Mouse (Mus musculus) heart, adult 2 months (tissue): ENCODE measurements around the gene E2f7. TPM values are rescaled to one million over a fixed set of nuclear protein-coding genes. Genes with fewer than 3 reads are reported as not detected.

Source experiments
- DNase-seq, 2 experiments: peaks; one replicate each; pipeline ENCODE4 v3.0.0; 2021
- H3K27ac ChIP-seq: fragments of 200-600 bp; 2 replicates; pipeline ENCODE4 v1.8.1; 2022
- H3K27me3 ChIP-seq: fragments of 200-500 bp; 2 replicates; pipeline ENCODE4 v1.6.1; 2012; ENCODE audit warnings: mild to moderate bottlenecking, low read length, inconsistent platforms, mixed read lengths; ENCODE audit not compliant: control insufficient read depth, insufficient read depth
- H3K36me3 ChIP-seq: fragments of 200-500 bp; 2 replicates; pipeline ENCODE4 v1.6.1; 2012; ENCODE audit warnings: low read length, inconsistent platforms; ENCODE audit not compliant: control insufficient read depth, insufficient read depth
- H3K4me1 ChIP-seq: fragments of 200-500 bp; 2 replicates; pipeline ENCODE4 v1.6.1; 2011; ENCODE audit warnings: low read length; ENCODE audit not compliant: control insufficient read depth, insufficient read depth
- H3K4me3 ChIP-seq: fragments of 200-600 bp; 2 replicates; pipeline ENCODE4 v1.8.1; 2022
- H3K79me2 ChIP-seq: fragments of 200-500 bp; replicated peaks from 2 replicates; pipeline ENCODE4 v1.6.1; 2012; ENCODE audit warnings: mild to moderate bottlenecking, inconsistent platforms, low read length, moderate library complexity, mixed read lengths; ENCODE audit not compliant: control insufficient read depth, insufficient read depth
- H3K9ac ChIP-seq: fragments of 200-500 bp; 2 replicates; pipeline ENCODE4 v1.6.1; 2012; ENCODE audit warnings: low read depth, mild to moderate bottlenecking, control low read depth, inconsistent platforms, low read length, mixed read lengths
- CTCF ChIP-seq: fragments of 200-600 bp; IDR thresholded peaks from 2 replicates; pipeline ENCODE4 v1.8.1; 2022; ENCODE audit warnings: antibody characterized with exemption, mild to moderate bottlenecking, moderate library complexity
- EP300 ChIP-seq: fragments of 200-500 bp; IDR thresholded peaks from 2 replicates; pipeline ENCODE4 v1.6.1; 2011; ENCODE audit warnings: low read depth, low read length, control low read depth; ENCODE audit not compliant: insufficient read depth
- POLR2A ChIP-seq: fragments of 200-500 bp; IDR thresholded peaks from 2 replicates; pipeline ENCODE4 v1.6.1; 2011; ENCODE audit warnings: mild to moderate bottlenecking, low read depth, low read length, control low read depth; ENCODE audit not compliant: insufficient read depth
- WGBS: fragments of 180-500 bp; shearing (Covaris S2); methylation state at CpG from one replicate; pipeline ENCODE4 v1.1.7; 2018; 5-methylcytosine and 5-hydroxymethylcytosine counted together
- intact Hi-C: fragments of 180-260 bp; cut with DNase I; formaldehyde crosslinking; loops from one replicate; pipeline ENCODE4 v1.15.1; 2025
- polyA plus RNA-seq: library from polyadenylated mRNA; depleted of rRNA; stranded (reverse); fragments of >200 nt; gene quantifications from 2 replicates; pipeline ENCODE4 v1.2.3, GENCODE M21; 2012
- total RNA-seq, 2 experiments: library from RNA; stranded (reverse); gene quantifications; 2 replicates each; pipeline ENCODE4 v1.2.3; 2021

Gene E2f7
- total and polyA plus RNA-seq, 3 experiments = 0.31 to 0.68 (median 0.59) TPM

DNA sequence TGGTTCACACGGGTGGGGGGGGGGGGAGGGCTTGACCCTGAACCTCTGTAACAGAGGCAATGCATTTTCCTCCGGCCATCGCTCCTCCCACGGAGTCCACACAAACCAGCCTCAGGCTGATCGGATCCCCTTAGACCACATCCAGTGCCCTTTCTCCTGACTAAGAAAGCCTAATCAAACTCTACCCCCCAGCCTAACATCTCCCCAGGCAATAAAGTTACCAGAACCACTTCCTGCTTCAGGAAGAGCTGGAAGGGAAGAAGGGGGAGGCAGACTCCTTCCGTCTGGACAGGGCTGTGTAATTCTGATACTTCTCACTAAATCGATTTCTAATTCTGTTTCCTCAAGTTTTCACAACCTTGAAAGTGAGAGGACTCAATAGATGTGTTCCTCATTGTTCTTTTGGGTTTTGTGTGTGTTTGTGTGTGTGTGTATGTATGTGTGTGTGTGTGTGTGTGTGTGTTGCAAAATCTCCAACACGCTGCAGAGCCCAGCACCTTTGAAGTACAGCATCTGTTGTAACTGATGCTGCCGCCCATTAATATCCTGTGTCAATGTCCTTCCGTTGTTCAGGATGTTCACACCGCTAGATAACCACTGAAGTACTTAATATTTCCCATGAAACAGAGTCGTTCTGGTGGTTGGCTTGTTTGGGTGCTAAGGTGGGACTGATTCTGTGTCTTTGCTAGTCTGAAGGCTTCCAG lies 43.0 kb downstream of the E2f7 start:
- no peak overlapping the region for H3K27ac ChIP-seq
- H3K79me2 ChIP-seq = no peaks in the 10 kb centered on the region
- intact Hi-C loops = no loop called here
- TF ChIP-seq POLR2A = no peak
- TF ChIP-seq EP300 = no peak
- no peak for TF ChIP-seq CTCF
- H3K4me3 ChIP-seq = no peak overlapping the region
- no peak overlapping the region for H3K9ac ChIP-seq
- WGBS = 43% methylated on average over 12 of the region's 12 CpGs
- no peak for DNase-seq
- H3K27me3 ChIP-seq = no peaks in the 10 kb centered on the region
- peaks cover 1% of the 10 kb centered on the region; the same call in 1 of the 2 replicates for H3K4me1 ChIP-seq
- H3K36me3 ChIP-seq = no peaks in the 10 kb centered on the region

DNA sequence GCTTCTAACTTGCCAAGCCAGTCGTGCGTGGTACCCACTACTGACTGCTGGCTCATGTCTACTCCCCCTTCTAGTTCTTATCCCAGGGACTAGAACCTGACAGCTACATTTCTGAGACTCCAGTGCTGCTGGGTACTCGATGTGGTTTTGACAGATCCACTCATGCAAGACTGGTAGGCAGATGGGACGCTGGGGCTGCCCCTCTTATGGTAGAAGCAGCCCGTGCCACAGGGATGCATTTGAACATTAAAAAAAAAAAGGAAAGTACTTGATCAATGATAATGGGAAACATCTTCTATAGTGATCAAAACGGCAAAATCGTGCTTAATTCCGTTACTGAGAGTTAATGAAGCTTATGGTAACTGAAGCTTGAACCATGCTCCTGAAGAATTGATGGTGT lies 44.4 kb downstream of the E2f7 start:
- DNase-seq = no peak
- Histone ChIP-seq H3K79me2 (no peaks in the 10 kb centered on the region), H3K4me3 (no peak overlapping the region), H3K36me3 (no peaks in the 10 kb centered on the region; the same call in 1 of the 2 replicates), H3K4me1 (peaks cover 1% of the 10 kb centered on the region; the same call in 1 of the 2 replicates), H3K27me3 (no peaks in the 10 kb centered on the region), H3K9ac (no peak overlapping the region), H3K27ac (no peak overlapping the region)
- 92% methylated on average over 8 of the region's 8 CpGs for WGBS
- intact Hi-C loops = no loop called here
- TF ChIP-seq EP300 = no peak
- TF ChIP-seq POLR2A = no peak
- TF ChIP-seq CTCF = no peak

DNA sequence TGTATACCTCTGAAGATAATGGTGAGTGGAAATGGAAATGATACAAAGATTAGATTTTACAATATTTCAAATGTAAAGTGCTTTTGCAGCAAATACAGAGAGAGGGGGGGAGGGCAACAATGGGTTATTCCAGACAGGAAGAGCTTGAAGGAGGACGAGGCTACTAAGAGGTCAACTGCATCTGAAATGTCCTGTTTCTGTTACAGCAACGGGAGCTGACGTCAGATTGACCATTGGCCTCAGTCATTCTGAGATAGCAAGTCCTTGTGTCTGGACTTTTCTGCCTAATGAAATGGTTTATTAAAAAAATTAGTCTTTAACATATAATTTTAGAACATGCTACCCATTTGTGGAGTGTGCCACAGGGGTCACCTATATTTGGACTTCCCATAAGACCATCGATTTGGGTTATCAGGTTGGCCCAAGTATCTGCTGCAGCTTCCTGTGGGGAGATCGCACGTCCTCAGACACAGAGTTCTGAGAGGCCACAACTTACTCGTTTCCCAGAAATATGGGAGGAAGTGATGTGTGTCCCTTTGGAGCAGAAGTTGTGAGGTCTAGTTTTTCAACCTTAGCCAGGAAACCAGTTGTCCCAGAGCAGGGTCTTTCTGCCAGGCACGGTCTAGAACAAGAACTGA lies 48.0 kb downstream of the E2f7 start:
- Histone ChIP-seq H3K79me2 (no peaks in the 10 kb centered on the region), H3K36me3 (no peaks in the 10 kb centered on the region; the same call in 1 of the 2 replicates), H3K4me1 (no peaks in the 10 kb centered on the region), H3K4me3 (no peak overlapping the region), H3K27me3 (no peaks in the 10 kb centered on the region), H3K27ac (no peak overlapping the region), H3K9ac (no peak overlapping the region)
- no peak for DNase-seq
- intact Hi-C loops = no loop called here
- WGBS = 30% methylated on average over 8 of the region's 8 CpGs
- TF ChIP-seq EP300 (no peak), POLR2A (no peak), CTCF (no peak)

DNA sequence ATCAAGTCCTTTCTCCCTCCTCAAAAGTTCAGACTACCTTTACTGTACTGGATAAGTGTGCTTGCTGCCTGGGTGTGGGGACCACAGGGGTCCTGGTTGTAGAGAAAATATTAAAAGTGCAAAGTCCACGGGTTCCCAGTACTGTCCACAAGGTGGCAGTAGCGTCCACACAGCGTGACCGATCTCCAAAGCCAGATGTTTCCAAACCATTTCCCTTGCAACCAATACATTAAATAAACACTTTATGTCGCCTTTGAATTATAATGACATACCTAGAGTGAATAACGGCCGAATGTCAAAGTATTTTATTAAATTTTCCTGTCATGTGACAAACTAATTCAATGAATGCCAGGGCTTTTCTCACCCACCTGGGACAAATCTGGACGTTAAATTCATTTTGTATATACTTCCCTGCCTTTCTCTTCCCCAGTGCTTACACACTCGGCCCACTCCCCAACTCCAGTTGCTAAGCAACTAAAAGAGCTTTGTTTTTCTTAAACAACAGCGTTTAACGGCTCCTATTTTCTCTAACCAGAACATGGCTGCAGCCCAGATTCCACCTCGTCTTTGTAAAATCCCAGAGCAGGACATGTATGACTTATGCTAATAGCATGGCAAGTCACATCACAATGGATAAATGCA lies 49.4 kb downstream of the E2f7 start:
- Histone ChIP-seq H3K4me1 (no peaks in the 10 kb centered on the region), H3K36me3 (no peaks in the 10 kb centered on the region; the same call in 1 of the 2 replicates), H3K27ac (no peak overlapping the region), H3K4me3 (0 out of 2 replicates have a peak overlapping the region, but pooled peaks have one; percentile 1), H3K27me3 (no peaks in the 10 kb centered on the region), H3K9ac (no peak overlapping the region), H3K79me2 (no peaks in the 10 kb centered on the region)
- no peak for TF ChIP-seq POLR2A
- TF ChIP-seq CTCF = peak; percentile 97
- 0 out of 2 replicates have a peak, but pooled peaks have one; percentile 47 for TF ChIP-seq EP300
- DNase-seq = peak; percentile 22 to 63
- WGBS = 9% methylated on average over 12 of the region's 12 CpGs
- intact Hi-C loops = loop anchor here (1.0 to 2.0 kb wide), 3 partner anchors 182 to 314 kb away; no protein-coding TSS in a partner anchor

DNA sequence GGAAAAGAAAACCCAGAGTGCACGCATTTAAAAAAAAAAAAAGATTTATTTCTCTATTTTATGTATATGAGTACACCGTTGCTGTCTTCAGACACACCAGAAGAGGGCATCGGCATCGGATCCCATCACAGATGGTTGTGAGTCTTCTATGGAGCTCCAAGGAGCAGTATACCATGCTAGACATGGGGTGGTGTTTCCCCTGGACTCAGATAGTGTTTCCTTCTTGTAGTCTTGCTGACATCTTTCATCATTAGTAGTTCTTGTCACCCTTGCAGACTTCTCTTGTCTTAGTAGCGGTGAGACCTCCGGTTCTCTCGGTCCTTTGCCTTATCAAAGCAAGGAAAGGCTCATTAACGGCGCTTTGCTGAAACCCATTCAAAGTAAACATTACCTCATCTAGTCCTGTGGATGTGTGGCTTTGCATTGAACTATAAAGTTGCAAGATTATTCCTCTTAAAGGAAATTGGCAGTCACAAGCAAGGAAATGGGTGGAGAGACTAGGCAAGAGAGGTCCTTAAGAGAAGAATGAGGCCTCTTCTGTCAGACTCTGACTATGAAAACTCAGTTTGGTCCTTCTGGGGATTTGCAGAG lies 50.1 kb downstream of the E2f7 start:
- H3K27me3 ChIP-seq = no peaks in the 10 kb centered on the region
- H3K36me3 ChIP-seq = no peaks in the 10 kb centered on the region; the same call in 1 of the 2 replicates
- no peaks in the 10 kb centered on the region for H3K79me2 ChIP-seq
- H3K9ac ChIP-seq = no peak overlapping the region
- H3K4me3 ChIP-seq = no peak overlapping the region
- intact Hi-C loops = loop anchor here (2.0 kb wide), 2 partner anchors 304 to 314 kb away; no protein-coding TSS in a partner anchor
- DNase-seq = no peak
- TF ChIP-seq POLR2A = no peak
- TF ChIP-seq EP300 = no peak
- TF ChIP-seq CTCF = no peak
- H3K27ac ChIP-seq = no peak overlapping the region
- no peaks in the 10 kb centered on the region for H3K4me1 ChIP-seq
- WGBS = 40% methylated on average over 9 of the region's 9 CpGs
